ENCODE assay signal across 12 mouse cellular contexts in genomic region chr9:58160315-58160714, GRCm38 (mm10). TPM values are rescaled to one million over a fixed set of nuclear protein-coding genes. Genes with fewer than 3 reads are reported as not detected.
DNase-seq lines count a peak whose midpoint lies in the region; ATAC-seq lines count a peak whose summit lies in the region.
"Had no signal": no experiment of that assay in that cellular context is flagged by ENCODE, and none has a peak within 500 bp of the region (broad histone marks: within the 10 kb centered on the region; RNA-seq: fewer than 3 reads in every experiment).

No protein-coding gene starts in this region.

- H3K36me3 ChIP-seq in heart, embryonic 14.5 days (ENCODE audit: control insufficient read depth, insufficient read depth, low read length), result no peaks in the 10 kb centered on the region
- H3K36me3 ChIP-seq in neural tube, embryonic 13.5 days, result no peaks in the 10 kb centered on the region
- H3K36me3 ChIP-seq in stomach, embryonic 16.5 days (ENCODE audit: control insufficient read depth, insufficient read depth, low read length), result no peaks in the 10 kb centered on the region
- H3K36me3 ChIP-seq: midbrain, embryonic 15.5 days had no signal

- WGBS in heart, embryonic 14.5 days, result 68% methylated on average over 5 of the region's 5 CpGs
- WGBS in neural tube, embryonic 13.5 days, result 83% methylated on average over 5 of the region's 5 CpGs
- WGBS in stomach, embryonic 16.5 days, result 58% methylated on average over 5 of the region's 5 CpGs

- DNase-seq in heart, postnatal 4 days, result no peak
- no peak for DNase-seq in neural tube, embryonic 10.5 days (ENCODE audit: extremely low spot score, low spot score)
- no peak for DNase-seq in adrenal gland, postnatal 4 days (ENCODE audit: low spot score in 2 of 2)
- DNase-seq: kidney, postnatal 25 days; lung, postnatal 14 days had no signal

- H3K4me1 ChIP-seq in heart, embryonic 14.5 days (ENCODE audit: control insufficient read depth in 2 of 2, insufficient read depth in 2 of 2, low read length in 2 of 2), result peaks cover 22 to 29% of the 10 kb centered on the region in 2 experiments
- peaks cover 36% of the 10 kb centered on the region for H3K4me1 ChIP-seq in neural tube, embryonic 13.5 days (replicated peaks)
- peaks cover 46% of the 10 kb centered on the region for H3K4me1 ChIP-seq in stomach, embryonic 16.5 days (ENCODE audit: control insufficient read depth, insufficient read depth, low read length)
- H3K4me1 ChIP-seq: midbrain, embryonic 15.5 days had no signal

- H3K9me3 ChIP-seq in heart, embryonic 14.5 days (ENCODE audit: control insufficient read depth, low read length), result no peaks in the 10 kb centered on the region
- H3K9me3 ChIP-seq in neural tube, embryonic 13.5 days, result no peaks in the 10 kb centered on the region
- no peaks in the 10 kb centered on the region for H3K9me3 ChIP-seq in stomach, embryonic 16.5 days (replicated peaks; ENCODE audit: control insufficient read depth, low read length)
- H3K9me3 ChIP-seq: midbrain, embryonic 15.5 days had no signal

- peak overlapping the region; percentile 56 to 57 for H3K27ac ChIP-seq in heart, embryonic 14.5 days (replicated peaks in 1 of 2; ENCODE audit: control insufficient read depth in 1 of 2, insufficient read depth in 1 of 2, low read depth in 2 of 2, low read length in 2 of 2)
- H3K27ac ChIP-seq in neural tube, embryonic 13.5 days (replicated peaks), result peak overlapping the region; percentile 28; the same call in 1 of the 2 replicates
- peak overlapping the region; percentile 99 for H3K27ac ChIP-seq in stomach, embryonic 16.5 days (ENCODE audit: low read length)
- H3K27ac ChIP-seq: midbrain, embryonic 15.5 days had no signal

- H3K4me2 ChIP-seq in heart, embryonic 14.5 days (ENCODE audit: low read length), result no peak overlapping the region
- no peak overlapping the region for H3K4me2 ChIP-seq in neural tube, embryonic 13.5 days
- H3K4me2 ChIP-seq in stomach, embryonic 16.5 days (ENCODE audit: low read depth, low read length), result 0 out of 2 replicates have a peak overlapping the region, but pooled peaks have one; percentile 66
- H3K4me2 ChIP-seq: midbrain, embryonic 15.5 days had no signal

- no peak overlapping the region; the same call in 1 of the 2 replicates for H3K9ac ChIP-seq in heart, embryonic 14.5 days (ENCODE audit: low read length)
- H3K9ac ChIP-seq in neural tube, embryonic 13.5 days, result no peak overlapping the region
- peak overlapping the region; percentile 49 for H3K9ac ChIP-seq in stomach, embryonic 16.5 days (ENCODE audit: low read length)
- H3K9ac ChIP-seq: midbrain, embryonic 15.5 days had no signal

- H3K4me3 ChIP-seq in heart, embryonic 14.5 days (ENCODE audit: control insufficient read depth in 1 of 2, insufficient read depth in 1 of 2, low read depth in 1 of 2, low read length in 2 of 2), result no peak overlapping the region
- H3K4me3 ChIP-seq in neural tube, embryonic 13.5 days, result no peak overlapping the region
- no peak overlapping the region for H3K4me3 ChIP-seq in stomach, embryonic 16.5 days (replicated peaks; ENCODE audit: low read length)
- H3K4me3 ChIP-seq: midbrain, embryonic 15.5 days had no signal

- no peak for ATAC-seq in heart, embryonic 14.5 days (ENCODE audit: insufficient number of reproducible peaks, insufficient read depth, low FRiP score, low read depth)
- ATAC-seq in neural tube, embryonic 13.5 days (ENCODE audit: low read depth), result no peak
- peak; percentile 21 to 33; a peak in 2 of 4 replicates for ATAC-seq in hematopoietic stem cell, adult 5-6 weeks (replicated peaks in 1 of 2; ENCODE audit: insufficient read depth in 1 of 2, low FRiP score in 2 of 2, low TSS enrichment in 1 of 2, low read depth in 1 of 2, poor library complexity in 2 of 2, severe bottlenecking in 2 of 2)
- ATAC-seq in stomach, embryonic 16.5 days (ENCODE audit: insufficient read depth, low FRiP score), result no peak
- ATAC-seq in erythroblast, adult 5-6 weeks (replicated peaks; ENCODE audit: low FRiP score, poor library complexity, severe bottlenecking), result no peak
- ATAC-seq: midbrain, embryonic 15.5 days had no signal

- H3K27me3 ChIP-seq in heart, embryonic 14.5 days (ENCODE audit: control insufficient read depth, insufficient read depth, low read length), result no peaks in the 10 kb centered on the region
- H3K27me3 ChIP-seq in neural tube, embryonic 13.5 days, result peaks cover 3% of the 10 kb centered on the region; the same call in 1 of the 2 replicates
- H3K27me3 ChIP-seq in stomach, embryonic 16.5 days (ENCODE audit: control insufficient read depth, insufficient read depth, low read length), result no peaks in the 10 kb centered on the region
- H3K27me3 ChIP-seq: midbrain, embryonic 15.5 days had no signal

RNA-seq across cellular contexts. Expression of gene Ccdc33, which starts 41.7 kb away (rescaled TPM):
- polyA plus RNA-seq in heart, embryonic 14.5 days (2014; fragmentation: Nextera tagmentation; extraction: Ambion mirVana), result not detected in 2 replicates
- not detected for total RNA-seq in heart, postnatal 4 days (2021)
- polyA plus RNA-seq in neural tube, embryonic 13.5 days (2015; fragmentation: Nextera tagmentation; extraction: Ambion mirVana), result 0.33 and 0.58 TPM in 2 replicates
- total RNA-seq in hematopoietic stem cell, adult 5-6 weeks (2017), result not detected in 2 replicates
- polyA plus RNA-seq in stomach, embryonic 16.5 days (2015; fragmentation: Nextera tagmentation; extraction: Ambion mirVana), result not detected in 2 replicates
- not detected in 2 replicates for total RNA-seq in erythroblast, adult 5-6 weeks (2015; ENCODE audit: low replicate concordance)
- not detected in 2 replicates for total RNA-seq in erythroblast, adult 5-6 weeks (2017; ENCODE audit: low replicate concordance)
- under 1 TPM in 1 of 2 experiments, not detected in 1; 0.87 TPM for total RNA-seq in adrenal gland, postnatal 4 days (2021)
- polyA plus RNA-seq: small intestine, adult 2 months had no signal

RNA-seq across cellular contexts. Expression of gene Islr, which starts 43.8 kb away (rescaled TPM):
- polyA plus RNA-seq in heart, embryonic 14.5 days (2014; fragmentation: Nextera tagmentation; extraction: Ambion mirVana), result 10.5 and 15.6 TPM in 2 replicates
- total RNA-seq in heart, postnatal 4 days (2021), result 10 to 100 TPM; 25.4 to 31.0 TPM
- 53.6 and 58.2 TPM in 2 replicates for polyA plus RNA-seq in neural tube, embryonic 13.5 days (2015; fragmentation: Nextera tagmentation; extraction: Ambion mirVana)
- total RNA-seq in hematopoietic stem cell, adult 5-6 weeks (2017), result 0.69 and 1.5 TPM in 2 replicates
- 120 and 128 TPM in 2 replicates for polyA plus RNA-seq in stomach, embryonic 16.5 days (2015; fragmentation: Nextera tagmentation; extraction: Ambion mirVana)
- total RNA-seq in erythroblast, adult 5-6 weeks (2015; ENCODE audit: low replicate concordance), result 0.63 TPM in 1 of 2 replicates, not detected in the other
- not detected in 2 replicates for total RNA-seq in erythroblast, adult 5-6 weeks (2017; ENCODE audit: low replicate concordance)
- total RNA-seq in adrenal gland, postnatal 4 days (2021), result 10 to 100 TPM; 64.5 to 66.7 TPM

RNA-seq across cellular contexts. Expression of gene Islr2, which starts 43.8 kb away (rescaled TPM):
- polyA plus RNA-seq in heart, embryonic 14.5 days (2014; fragmentation: Nextera tagmentation; extraction: Ambion mirVana), result not detected in 2 replicates
- under 1 TPM; 0.83 to 0.86 TPM for total RNA-seq in heart, postnatal 4 days (2021)
- polyA plus RNA-seq in neural tube, embryonic 13.5 days (2015; fragmentation: Nextera tagmentation; extraction: Ambion mirVana), result 19.8 and 22.3 TPM in 2 replicates
- total RNA-seq in hematopoietic stem cell, adult 5-6 weeks (2017), result 5.5 TPM in 1 of 2 replicates, not detected in the other
- 1.3 TPM in 2 replicates for polyA plus RNA-seq in stomach, embryonic 16.5 days (2015; fragmentation: Nextera tagmentation; extraction: Ambion mirVana)
- total RNA-seq in erythroblast, adult 5-6 weeks (2015; ENCODE audit: low replicate concordance), result not detected in 2 replicates
- total RNA-seq in erythroblast, adult 5-6 weeks (2017; ENCODE audit: low replicate concordance), result not detected in 2 replicates
- total RNA-seq in adrenal gland, postnatal 4 days (2021), result 10 to 100 TPM in 1 of 2 experiments, 1 to 10 TPM in 1; 8.2 to 10.3 TPM

Comparison
In these comparisons a context has a peak if more than half of its experiments do, and no peak if none do; other contexts are left out.
1. ATAC-seq: peak in hematopoietic stem cell, adult 5-6 weeks (2 of 2); none in heart, embryonic 14.5 days (single experiment), neural tube, embryonic 13.5 days (single experiment), stomach, embryonic 16.5 days (single experiment) and erythroblast, adult 5-6 weeks (single experiment).
2. H3K27ac ChIP-seq: peak in every context shown above with its lines; median percentile 99 in stomach, embryonic 16.5 days; 56 in heart, embryonic 14.5 days; 28 in neural tube, embryonic 13.5 days.
3. RNA of gene Islr, which starts 43.8 kb away (total RNA-seq): 64.5 to 66.7 TPM in adrenal gland, postnatal 4 days and 25.4 to 31.0 TPM in heart, postnatal 4 days; 0.69 to 1.5 TPM in hematopoietic stem cell, adult 5-6 weeks and 0.63 TPM in erythroblast, adult 5-6 weeks; every median in the first group is over 10 times any median in the second.